Mouse (Mus musculus) erythroid progenitor cell, adult 5-6 weeks (primary cell): ENCODE data around the gene Cdk5r2. TPM values are rescaled to one million over a fixed set of nuclear protein-coding genes. Genes with fewer than 3 reads are reported as not detected.

Experiments
- ATAC-seq: replicated peaks from 2 replicates; pipeline ENCODE4 v1.8.0; 2016; ENCODE audit warnings: moderate number of reproducible peaks, mild to moderate bottlenecking, moderate TSS enrichment, inconsistent platforms; ENCODE audit not compliant: poor library complexity, low FRiP score, severe bottlenecking
- total RNA-seq, 2 experiments: library from RNA; stranded (forward) in 1 of 2; stranded (reverse) in 1 of 2; fragments of 150-400 nt in 1 of 2; fragments of 186-747, 209-891 nt in 1 of 2; gene quantifications; 2 replicates each; pipeline versions ENCODE4 v1.2.3 to v1.2.4; 2015 to 2017; ENCODE audit warnings: low replicate concordance in 2 of 2

The Cdk5r2 gene
- total RNA-seq, 2 experiments from 2014 or later = not detected

- ATAC-seq = no peak
These were observed 29.7 kb downstream of the Cdk5r2 start for GRCm38 (mm10) chr1:74884196-74885141.

GRCm38 (mm10) chr1:74885369-74886042 is 30.8 kb downstream of the Cdk5r2 start, which contains the start of gene Fev:
Fev (minus strand) TSS chr1:74885419.
- no peak for ATAC-seq

GRCm38 (mm10) chr1:74891513-74891912 is 36.8 kb downstream of the Cdk5r2 start:
- ATAC-seq = no peak

- ATAC-seq = no peak
These were observed 37.8 kb downstream of the Cdk5r2 start for GRCm38 (mm10) chr1:74892351-74893133.

GRCm38 (mm10) chr1:74893134-74893855 is 38.6 kb downstream of the Cdk5r2 start, which contains the start of gene Cryba2:
Cryba2 (minus strand) TSS chr1:74893143.
- ATAC-seq = no peak

GRCm38 (mm10) chr1:74894966-74895365 is 40.2 kb downstream of the Cdk5r2 start:
- no peak for ATAC-seq

GRCm38 (mm10) chr1:74897976-74898375 is 43.2 kb downstream of the Cdk5r2 start:
- ATAC-seq = no peak

- no peak for ATAC-seq
These were observed 44.1 kb downstream of the Cdk5r2 start for GRCm38 (mm10) chr1:74898656-74899431.

- ATAC-seq = no peak
These were observed 45.9 kb downstream of the Cdk5r2 start for GRCm38 (mm10) chr1:74900341-74901285.

GRCm38 (mm10) chr1:74901686-74902085 is 47.0 kb downstream of the Cdk5r2 start:
- ATAC-seq = no peak

GRCm38 (mm10) chr1:74902191-74902590 is 47.5 kb downstream of the Cdk5r2 start:
- no peak for ATAC-seq

Other genes with a start within 250 kb of the Cdk5r2 start
- 2.9 and 8.6 TPM in 2 replicates for gene Ttll4, start 193.2 kb upstream of the Cdk5r2 start, total RNA-seq (2015; ENCODE audit: low replicate concordance)
- 6.3 and 7.7 TPM in 2 replicates for gene Ttll4, start 193.2 kb upstream of the Cdk5r2 start, total RNA-seq (2017; ENCODE audit: low replicate concordance)
- 5.4 and 15.5 TPM in 2 replicates for gene Cyp27a1, start 141.4 kb upstream of the Cdk5r2 start, total RNA-seq (2015; ENCODE audit: low replicate concordance)
- gene Cyp27a1, start 141.4 kb upstream of the Cdk5r2 start, total RNA-seq (2017; ENCODE audit: low replicate concordance) = 0.98 and 3.6 TPM in 2 replicates
- not detected in 2 replicates for gene Prkag3, start 105.7 kb upstream of the Cdk5r2 start, total RNA-seq (2015; ENCODE audit: low replicate concordance)
- gene Prkag3, start 105.7 kb upstream of the Cdk5r2 start, total RNA-seq (2017; ENCODE audit: low replicate concordance) = not detected in 2 replicates
- gene Wnt6, start 83.0 kb upstream of the Cdk5r2 start, total RNA-seq (2015; ENCODE audit: low replicate concordance) = not detected in 2 replicates
- gene Wnt6, start 83.0 kb upstream of the Cdk5r2 start, total RNA-seq (2017; ENCODE audit: low replicate concordance) = not detected in 2 replicates
- not detected in 2 replicates for gene Wnt10a, start 63.4 kb upstream of the Cdk5r2 start, total RNA-seq (2015; ENCODE audit: low replicate concordance)
- gene Wnt10a, start 63.4 kb upstream of the Cdk5r2 start, total RNA-seq (2017; ENCODE audit: low replicate concordance) = not detected in 2 replicates
- not detected in 2 replicates for gene Fev, start 30.5 kb downstream of the Cdk5r2 start, total RNA-seq (2015; ENCODE audit: low replicate concordance)
- not detected in 2 replicates for gene Fev, start 30.5 kb downstream of the Cdk5r2 start, total RNA-seq (2017; ENCODE audit: low replicate concordance)
- not detected in 2 replicates for gene Cryba2, start 38.2 kb downstream of the Cdk5r2 start, total RNA-seq (2015; ENCODE audit: low replicate concordance)
- gene Cryba2, start 38.2 kb downstream of the Cdk5r2 start, total RNA-seq (2017; ENCODE audit: low replicate concordance) = not detected in 2 replicates
- not detected in 2 replicates for gene Cfap65, start 80.7 kb downstream of the Cdk5r2 start, total RNA-seq (2015; ENCODE audit: low replicate concordance)
- gene Cfap65, start 80.7 kb downstream of the Cdk5r2 start, total RNA-seq (2017; ENCODE audit: low replicate concordance) = not detected in 2 replicates
- gene Ihh, start 96.7 kb downstream of the Cdk5r2 start, total RNA-seq (2015; ENCODE audit: low replicate concordance) = not detected in 2 replicates
- not detected in 2 replicates for gene Ihh, start 96.7 kb downstream of the Cdk5r2 start, total RNA-seq (2017; ENCODE audit: low replicate concordance)